Mouse (Mus musculus): ENCODE measurements around the gene Dock8.

Dock8 gene

GRCm38 (mm10) chr19:25133959-25134358 lies 134.6 kb downstream of the Dock8 start:
- no peak for DNase-seq

GRCm38 (mm10) chr19:25136171-25136570 lies 136.8 kb downstream of the Dock8 start:
- DNase-seq, result no peak

- DNase-seq, result peak; percentile 76 to 84
These were observed 138.8 kb downstream of the Dock8 start for GRCm38 (mm10) chr19:25137907-25138820.

- DNase-seq, result no peak
These were observed 145.0 kb downstream of the Dock8 start for GRCm38 (mm10) chr19:25144110-25145028.

GRCm38 (mm10) chr19:25145116-25145515 lies 145.8 kb downstream of the Dock8 start:
- DNase-seq, result no peak

GRCm38 (mm10) chr19:25146122-25146521 lies 146.8 kb downstream of the Dock8 start:
- DNase-seq, result peak; percentile 16 to 36

- DNase-seq, result no peak
These were observed 150.5 kb downstream of the Dock8 start for GRCm38 (mm10) chr19:25149788-25150187.

GRCm38 (mm10) chr19:25154506-25155178 lies 155.3 kb downstream of the Dock8 start:
- no peak for DNase-seq

GRCm38 (mm10) chr19:25155250-25155649 lies 155.9 kb downstream of the Dock8 start:
- no peak for DNase-seq

GRCm38 (mm10) chr19:25155709-25156108 lies 156.4 kb downstream of the Dock8 start:
- no peak for DNase-seq

- DNase-seq, result no peak
These were observed 162.9 kb downstream of the Dock8 start for GRCm38 (mm10) chr19:25162270-25162669.

- no peak for DNase-seq
These were observed 164.1 kb downstream of the Dock8 start for GRCm38 (mm10) chr19:25163426-25163825.

- DNase-seq, result no peak
These were observed 167.1 kb downstream of the Dock8 start for GRCm38 (mm10) chr19:25166412-25166811.

- DNase-seq, result peak; percentile 35 to 51
These were observed 172.1 kb downstream of the Dock8 start for GRCm38 (mm10) chr19:25171395-25171794.

GRCm38 (mm10) chr19:25176746-25177145 lies 177.4 kb downstream of the Dock8 start:
- no peak for DNase-seq

GRCm38 (mm10) chr19:25180024-25180423 lies 180.7 kb downstream of the Dock8 start:
- DNase-seq, result no peak

GRCm38 (mm10) chr19:25180547-25180946 lies 181.2 kb downstream of the Dock8 start:
- DNase-seq, result no peak

GRCm38 (mm10) chr19:25184076-25184475 lies 184.7 kb downstream of the Dock8 start:
- DNase-seq, result no peak

GRCm38 (mm10) chr19:25186316-25186715 lies 187.0 kb downstream of the Dock8 start:
- no peak for DNase-seq

- peak; percentile 43 to 53 for DNase-seq
These were observed 188.3 kb downstream of the Dock8 start for GRCm38 (mm10) chr19:25187681-25188080.

- no peak for DNase-seq
These were observed 194.4 kb downstream of the Dock8 start for GRCm38 (mm10) chr19:25193751-25194150.

GRCm38 (mm10) chr19:25200081-25200860 lies 200.9 kb downstream of the Dock8 start:
- DNase-seq, result peak; percentile 80 to 81

Measured in kidney, postnatal 36 days (tissue).